Mouse (Mus musculus) testis, postnatal 14 days (tissue): ENCODE results near the gene Dnmt3a.

Experiments
- DNase-seq: peaks from one replicate; pipeline ENCODE4 v3.0.0; 2021; ENCODE audit warnings: low spot score

The Dnmt3a gene

GRCm38 (mm10) chr12:3881474-3881873 lies 75.7 kb downstream of the Dnmt3a start:
- DNase-seq, result no peak

GRCm38 (mm10) chr12:3884892-3885493 lies 79.2 kb downstream of the Dnmt3a start:
- no peak for DNase-seq

GRCm38 (mm10) chr12:3886601-3887000 lies 80.8 kb downstream of the Dnmt3a start:
- DNase-seq, result no peak

- no peak for DNase-seq
These were observed 81.9 kb downstream of the Dnmt3a start for GRCm38 (mm10) chr12:3887515-3888325.

- peak; percentile 39 for DNase-seq
These were observed 84.2 kb downstream of the Dnmt3a start for GRCm38 (mm10) chr12:3889875-3890635.

GRCm38 (mm10) chr12:3890753-3891751 lies 85.2 kb downstream of the Dnmt3a start:
- DNase-seq, result peak; percentile 65

DNA sequence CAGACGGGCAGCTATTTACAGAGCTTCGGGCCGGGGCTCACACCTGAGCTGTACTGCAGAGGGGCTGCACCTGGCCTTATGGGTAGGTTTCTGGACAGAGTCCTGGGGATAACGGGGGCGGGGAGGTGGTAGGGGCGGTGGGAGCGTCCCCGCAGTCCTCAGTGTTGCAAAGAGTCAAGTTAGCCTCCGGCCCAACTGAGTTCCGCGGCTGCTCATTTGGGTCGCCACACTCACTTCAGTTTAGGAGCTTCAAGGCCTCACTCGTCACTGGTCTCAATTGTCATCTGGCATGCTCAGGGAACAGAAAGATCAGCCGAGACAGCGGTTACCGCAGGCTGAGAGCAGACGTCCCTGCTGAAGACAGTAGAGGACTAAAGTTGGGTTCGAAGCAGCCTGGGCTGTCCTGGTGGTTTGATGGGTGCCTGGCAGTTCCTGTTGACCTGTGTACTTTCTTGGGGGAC lies 86.0 kb downstream of the Dnmt3a start:
- no peak for DNase-seq

DNA sequence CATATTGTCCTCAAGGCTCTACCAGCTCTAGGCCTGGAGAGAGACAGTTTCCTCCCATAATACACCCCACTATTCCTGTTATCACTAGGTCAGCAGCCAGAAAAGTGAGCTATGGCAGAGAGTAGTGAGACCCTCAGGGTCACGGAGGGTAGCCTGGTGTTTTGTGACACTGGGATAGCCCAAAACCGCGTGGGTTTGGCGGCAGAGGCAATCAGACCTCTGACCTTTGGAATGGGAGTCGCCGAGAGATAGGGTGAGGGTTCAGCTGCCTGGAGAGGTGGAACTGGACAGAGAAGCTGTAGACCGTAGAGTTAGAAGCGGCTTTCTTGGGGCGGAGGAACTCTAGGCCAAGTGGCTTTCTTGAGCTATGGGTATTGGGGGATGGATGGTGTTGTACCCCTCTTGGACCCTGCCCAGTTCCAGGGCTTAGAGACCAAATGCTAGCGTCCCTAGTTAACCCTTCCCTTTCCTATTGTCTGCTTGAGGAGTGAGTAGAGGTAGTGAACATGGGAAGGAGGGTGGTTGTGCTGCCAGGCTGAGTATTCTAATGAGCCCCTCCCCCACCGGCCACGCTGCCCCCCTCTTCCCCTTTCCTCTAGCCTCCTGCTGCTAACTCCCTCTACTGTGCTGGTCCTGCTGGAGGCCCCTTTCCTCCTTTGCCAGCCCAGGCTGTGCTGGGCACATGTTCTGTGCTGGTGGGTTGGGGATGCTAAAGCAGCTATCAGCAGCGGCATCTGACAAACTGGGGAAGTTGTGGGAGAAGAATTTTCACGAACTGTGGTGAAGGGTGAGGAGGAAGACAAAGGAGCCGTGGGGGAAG lies 86.6 kb downstream of the Dnmt3a start:
- no peak for DNase-seq

GRCm38 (mm10) chr12:3893335-3893734 lies 87.5 kb downstream of the Dnmt3a start:
- no peak for DNase-seq

- no peak for DNase-seq
These were observed 88.7 kb downstream of the Dnmt3a start for GRCm38 (mm10) chr12:3894525-3894924.

DNA sequence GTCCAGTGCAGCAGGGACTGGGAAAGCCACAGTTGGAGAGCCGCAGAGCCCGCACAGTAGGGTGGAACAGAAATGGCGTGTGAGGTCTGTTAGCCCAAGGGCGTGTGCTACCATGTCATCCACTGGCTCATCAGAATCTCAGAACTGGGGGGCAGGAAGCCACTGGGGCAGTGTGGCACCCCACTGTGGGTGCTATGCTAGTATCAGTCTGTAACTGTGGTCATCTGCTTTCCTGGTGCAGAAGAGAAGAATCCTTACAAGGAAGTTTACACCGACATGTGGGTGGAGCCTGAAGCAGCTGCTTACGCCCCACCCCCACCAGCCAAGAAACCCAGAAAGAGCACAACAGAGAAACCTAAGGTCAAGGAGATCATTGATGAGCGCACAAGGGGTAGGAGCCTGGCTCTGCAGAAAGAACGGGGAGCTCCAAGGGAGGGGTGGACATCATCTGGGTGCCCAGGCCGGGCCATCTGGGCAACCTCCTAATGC lies 91.3 kb downstream of the Dnmt3a start:
- no peak for DNase-seq

DNA sequence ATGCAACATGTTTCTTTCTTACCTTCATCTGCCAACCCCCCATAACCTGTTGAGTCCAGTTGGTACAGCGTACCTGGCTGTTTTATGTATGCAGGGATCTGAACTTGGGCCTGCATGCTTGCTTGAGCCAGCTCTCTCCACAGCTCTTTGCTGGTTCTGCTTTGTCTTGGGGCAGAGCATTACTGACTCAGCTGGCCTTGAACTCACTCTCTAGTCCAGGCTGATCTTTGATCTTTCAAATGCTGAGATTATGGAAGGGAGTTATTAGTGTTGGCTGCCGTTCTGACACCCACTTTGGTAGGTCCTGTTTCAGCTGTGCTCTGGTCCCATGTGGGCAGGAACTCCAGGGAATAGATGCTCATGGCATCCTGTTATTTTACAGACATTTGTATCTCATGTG lies 93.0 kb downstream of the Dnmt3a start:
- no peak for DNase-seq

DNA sequence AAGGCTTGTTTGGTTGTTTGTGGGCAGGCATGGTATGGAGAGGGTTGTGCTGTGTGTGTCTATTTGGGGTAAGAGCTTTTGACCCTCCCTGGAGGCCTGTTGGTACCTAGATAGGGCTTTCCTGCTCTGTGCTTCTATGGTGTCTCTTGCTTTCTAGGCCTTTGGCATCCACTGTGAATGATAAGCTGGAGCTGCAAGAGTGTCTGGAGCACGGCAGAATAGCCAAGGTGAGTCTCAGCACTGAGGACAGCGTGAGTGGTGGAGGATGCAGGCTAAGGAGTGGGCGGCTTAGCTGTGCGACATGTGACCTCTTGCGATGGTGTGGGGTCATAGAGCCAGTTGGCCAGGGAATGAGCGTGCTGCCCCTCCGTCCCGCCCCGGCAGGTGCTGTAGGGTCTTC lies 99.6 kb downstream of the Dnmt3a start:
- no peak for DNase-seq

- DNase-seq, result no peak
These were observed 100.5 kb downstream of the Dnmt3a start for GRCm38 (mm10) chr12:3906308-3906707.

DNA sequence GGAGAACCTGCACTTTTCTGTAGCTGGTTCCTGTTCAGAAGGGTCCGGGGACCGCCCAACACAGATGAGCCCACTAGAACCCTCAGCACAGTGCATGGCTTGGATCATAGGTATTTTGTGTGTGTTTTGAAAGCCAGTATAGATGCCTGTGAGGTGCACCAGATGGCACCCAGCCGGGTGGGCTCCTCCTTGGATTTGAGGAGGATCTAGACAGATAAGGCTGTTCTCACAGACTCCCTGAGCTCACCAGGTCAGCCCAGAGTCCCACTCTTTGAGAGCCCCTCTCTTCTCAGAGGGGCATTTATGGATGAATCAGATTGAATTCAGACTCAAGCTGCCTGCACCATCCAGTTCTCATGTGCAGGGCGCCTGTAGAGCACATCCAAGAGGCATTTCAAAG lies 101.2 kb downstream of the Dnmt3a start:
- no peak for DNase-seq

DNA sequence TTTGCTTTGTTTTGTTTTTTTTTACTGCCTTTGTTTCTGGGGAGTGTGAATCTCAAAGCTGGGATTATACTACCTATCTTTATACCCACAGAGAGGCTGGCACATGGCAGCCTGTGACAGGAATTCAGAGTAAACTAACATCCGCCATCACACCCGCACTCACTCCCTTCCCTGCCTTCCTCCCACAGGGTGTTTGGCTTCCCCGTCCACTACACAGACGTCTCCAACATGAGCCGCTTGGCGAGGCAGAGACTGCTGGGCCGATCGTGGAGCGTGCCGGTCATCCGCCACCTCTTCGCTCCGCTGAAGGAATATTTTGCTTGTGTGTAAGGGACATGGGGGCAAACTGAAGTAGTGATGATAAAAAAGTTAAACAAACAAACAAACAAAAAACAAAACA lies 101.6 kb downstream of the Dnmt3a start:
- no peak for DNase-seq

GRCm38 (mm10) chr12:3910466-3911093 lies 104.8 kb downstream of the Dnmt3a start:
- no peak for DNase-seq

DNA sequence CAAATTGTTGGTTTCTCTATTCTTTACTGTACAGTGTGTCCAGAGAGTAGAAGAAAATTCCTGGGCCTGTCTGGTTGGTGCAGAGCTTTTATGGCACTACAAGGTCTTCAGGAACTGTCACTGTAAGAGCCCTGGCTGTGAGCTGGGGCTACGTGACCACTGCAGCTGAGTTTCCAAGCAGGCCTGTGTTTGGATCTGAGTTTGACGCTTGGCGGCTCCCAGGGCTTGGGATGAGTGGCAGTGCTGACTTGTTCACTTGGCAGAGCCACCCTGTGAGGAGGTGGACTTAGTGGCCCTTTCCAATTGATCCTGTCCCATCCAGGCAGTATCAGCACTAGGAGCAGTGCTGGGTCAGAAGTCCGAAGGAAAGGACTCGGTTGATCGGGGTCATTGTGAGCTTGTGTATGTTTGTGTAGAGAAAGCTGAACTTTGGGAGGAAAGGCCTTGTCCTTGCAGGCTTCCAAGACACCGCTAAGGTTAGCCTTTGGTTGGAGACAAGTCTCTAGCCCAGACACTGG lies 106.1 kb downstream of the Dnmt3a start:
- DNase-seq, result no peak

DNA sequence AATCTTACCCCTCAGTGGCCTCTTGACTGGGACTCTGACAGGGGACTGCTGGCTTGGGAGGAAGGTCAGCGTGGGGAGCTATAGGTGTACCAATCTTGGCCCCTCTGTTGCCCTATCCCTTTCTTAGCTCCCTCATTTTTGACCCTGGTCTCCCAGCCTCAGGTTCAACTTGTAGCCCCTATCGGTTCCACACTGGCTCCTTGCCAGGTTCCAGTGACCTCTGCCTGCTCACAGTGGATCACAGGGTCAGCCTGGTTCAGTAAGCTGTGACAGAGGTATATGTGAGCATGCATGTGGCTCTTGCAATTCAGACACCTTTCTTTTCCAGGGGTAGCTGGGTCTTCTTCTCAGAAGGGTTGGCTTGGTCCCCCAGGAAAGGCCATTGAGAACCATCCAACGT lies 110.0 kb downstream of the Dnmt3a start:
- DNase-seq, result no peak
